ENCODE assay signal across 10 mouse cellular contexts in the genomic region with DNA sequence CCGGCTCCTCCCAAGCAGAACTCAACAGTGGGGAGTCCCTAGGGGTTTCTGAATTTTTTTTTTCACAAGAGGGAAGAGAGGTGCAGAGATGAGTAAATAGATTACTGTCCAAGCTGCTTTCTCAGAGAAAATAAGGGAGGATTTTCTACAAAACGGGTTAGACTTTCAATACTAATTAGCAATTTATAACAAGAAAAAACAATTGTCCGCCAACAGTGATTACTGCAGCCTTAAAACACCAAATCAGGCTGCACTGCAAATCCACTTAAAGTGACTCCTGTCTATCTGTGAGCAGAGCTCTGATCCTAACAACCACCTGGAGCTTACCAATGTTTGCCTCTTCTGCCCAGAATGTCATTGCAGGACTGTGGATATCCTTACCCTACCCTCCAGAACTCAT. TPM values are rescaled to one million over a fixed set of nuclear protein-coding genes. Genes with fewer than 3 reads are reported as not detected.
DNase-seq lines count a peak whose midpoint lies in the region; ATAC-seq lines count a peak whose summit lies in the region.
"Had no signal": no experiment of that assay in that cellular context is flagged by ENCODE, and none has a peak within 500 bp of the region (broad histone marks: within the 10 kb centered on the region; RNA-seq: fewer than 3 reads in every experiment).

No protein-coding gene starts in this region.

- no peak overlapping the region for H3K4me3 ChIP-seq in hindbrain, embryonic 12.5 days
- no peak overlapping the region for H3K4me3 ChIP-seq in hindbrain, embryonic 11.5 days (ENCODE audit: low read depth, low read length)
- H3K4me3 ChIP-seq in hindbrain, embryonic 13.5 days: no peak overlapping the region
- H3K4me3 ChIP-seq in limb, embryonic 11.5 days (ENCODE audit: low read depth, low read length): no peak overlapping the region
- H3K4me3 ChIP-seq in neural tube, embryonic 14.5 days (ENCODE audit: low read depth, low read length): no peak overlapping the region

- 41% methylated on average over 3 of the region's 3 CpGs for WGBS in hindbrain, embryonic 12.5 days
- 47% methylated on average over 3 of the region's 3 CpGs for WGBS in hindbrain, embryonic 11.5 days
- WGBS in hindbrain, embryonic 13.5 days: 42% methylated on average over 3 of the region's 3 CpGs
- WGBS in limb, embryonic 11.5 days: 62% methylated on average over 3 of the region's 3 CpGs
- 48% methylated on average over 3 of the region's 3 CpGs for WGBS in neural tube, embryonic 14.5 days

- H3K4me1 ChIP-seq in hindbrain, embryonic 12.5 days: peaks cover 23% of the 10 kb centered on the region
- H3K4me1 ChIP-seq in hindbrain, embryonic 11.5 days (replicated peaks; ENCODE audit: control insufficient read depth, insufficient read depth, low read length): peaks cover 4% of the 10 kb centered on the region
- H3K4me1 ChIP-seq in hindbrain, embryonic 13.5 days (replicated peaks): peaks cover 25% of the 10 kb centered on the region
- H3K4me1 ChIP-seq in limb, embryonic 11.5 days (ENCODE audit: control insufficient read depth, insufficient read depth, low read length): peaks cover 12% of the 10 kb centered on the region
- peaks cover 16% of the 10 kb centered on the region for H3K4me1 ChIP-seq in neural tube, embryonic 14.5 days (ENCODE audit: control insufficient read depth, insufficient read depth, low read length)

- no peaks in the 10 kb centered on the region for H3K36me3 ChIP-seq in hindbrain, embryonic 12.5 days
- no peaks in the 10 kb centered on the region for H3K36me3 ChIP-seq in hindbrain, embryonic 11.5 days (ENCODE audit: control insufficient read depth, insufficient read depth, low read length)
- no peaks in the 10 kb centered on the region for H3K36me3 ChIP-seq in hindbrain, embryonic 13.5 days
- H3K36me3 ChIP-seq in limb, embryonic 11.5 days (ENCODE audit: control insufficient read depth, insufficient read depth, low read length): no peaks in the 10 kb centered on the region
- H3K36me3 ChIP-seq in neural tube, embryonic 14.5 days (ENCODE audit: control insufficient read depth, insufficient read depth, low read length): no peaks in the 10 kb centered on the region

- ATAC-seq in hindbrain, embryonic 12.5 days (ENCODE audit: low FRiP score): no peak
- no peak for ATAC-seq in hindbrain, embryonic 11.5 days (ENCODE audit: low FRiP score)
- no peak for ATAC-seq in hindbrain, embryonic 13.5 days (ENCODE audit: low FRiP score)
- no peak for ATAC-seq in limb, embryonic 11.5 days (ENCODE audit: insufficient number of reproducible peaks, low FRiP score, low TSS enrichment, low read depth)
- ATAC-seq in neural tube, embryonic 14.5 days (ENCODE audit: low read depth): no peak
- no peak for ATAC-seq in monocyte, adult 5-6 weeks (replicated peaks; ENCODE audit: insufficient number of reproducible peaks, low FRiP score, low TSS enrichment, poor library complexity, severe bottlenecking)
- ATAC-seq: activated CD4-positive, CD25-positive, alpha-beta regulatory T cell, adult 4 months had no signal

- no peak overlapping the region for H3K4me2 ChIP-seq in hindbrain, embryonic 12.5 days (replicated peaks)
- no peak overlapping the region for H3K4me2 ChIP-seq in hindbrain, embryonic 11.5 days (replicated peaks; ENCODE audit: low read depth, low read length)
- peak overlapping the region; percentile 31 for H3K4me2 ChIP-seq in hindbrain, embryonic 13.5 days
- H3K4me2 ChIP-seq in limb, embryonic 11.5 days (ENCODE audit: low read depth, severe bottlenecking): no peak overlapping the region
- no peak overlapping the region for H3K4me2 ChIP-seq in neural tube, embryonic 14.5 days (ENCODE audit: low read depth, low read length)

- no peak for DNase-seq in hindbrain, embryonic 11.5 days (ENCODE audit: low spot score)
- no peak for DNase-seq in limb, embryonic 11.5 days (ENCODE audit: low spot score)
- no peak for DNase-seq in gastrocnemius, postnatal 25 days
- DNase-seq: kidney, postnatal 36 days had no signal

- H3K27ac ChIP-seq in hindbrain, embryonic 12.5 days: peak overlapping the region; percentile 79
- H3K27ac ChIP-seq in hindbrain, embryonic 11.5 days (ENCODE audit: low read depth, low read length): no peak overlapping the region
- H3K27ac ChIP-seq in hindbrain, embryonic 13.5 days: peak overlapping the region; percentile 71
- peak overlapping the region; percentile 30; the same call in 1 of the 2 replicates for H3K27ac ChIP-seq in limb, embryonic 11.5 days (replicated peaks; ENCODE audit: low read depth, low read length)
- H3K27ac ChIP-seq in neural tube, embryonic 14.5 days (ENCODE audit: low read depth, low read length): peak overlapping the region; percentile 57; the same call in 1 of the 2 replicates
- H3K27ac ChIP-seq: macrophage had no signal

- H3K9me3 ChIP-seq in hindbrain, embryonic 12.5 days (replicated peaks): no peaks in the 10 kb centered on the region
- no peaks in the 10 kb centered on the region for H3K9me3 ChIP-seq in hindbrain, embryonic 11.5 days (ENCODE audit: control insufficient read depth, low read length)
- no peaks in the 10 kb centered on the region for H3K9me3 ChIP-seq in hindbrain, embryonic 13.5 days
- H3K9me3 ChIP-seq in limb, embryonic 11.5 days (ENCODE audit: control insufficient read depth, low read length): no peaks in the 10 kb centered on the region
- no peaks in the 10 kb centered on the region for H3K9me3 ChIP-seq in neural tube, embryonic 14.5 days (ENCODE audit: control insufficient read depth, low read length)

- H3K27me3 ChIP-seq in hindbrain, embryonic 12.5 days: no peaks in the 10 kb centered on the region
- no peaks in the 10 kb centered on the region for H3K27me3 ChIP-seq in hindbrain, embryonic 11.5 days (ENCODE audit: control insufficient read depth, insufficient read depth, low read length)
- no peaks in the 10 kb centered on the region for H3K27me3 ChIP-seq in hindbrain, embryonic 13.5 days
- no peaks in the 10 kb centered on the region for H3K27me3 ChIP-seq in limb, embryonic 11.5 days (ENCODE audit: control insufficient read depth, insufficient read depth, low read length)
- no peaks in the 10 kb centered on the region for H3K27me3 ChIP-seq in neural tube, embryonic 14.5 days (ENCODE audit: control insufficient read depth, insufficient read depth, low read length)

- H3K9ac ChIP-seq in hindbrain, embryonic 12.5 days: no peak overlapping the region
- no peak overlapping the region for H3K9ac ChIP-seq in hindbrain, embryonic 11.5 days (ENCODE audit: low read depth, low read length)
- H3K9ac ChIP-seq in hindbrain, embryonic 13.5 days: 0 out of 2 replicates have a peak overlapping the region, but pooled peaks have one; percentile 5
- no peak overlapping the region for H3K9ac ChIP-seq in limb, embryonic 11.5 days (ENCODE audit: low read length)
- H3K9ac ChIP-seq in neural tube, embryonic 14.5 days (replicated peaks; ENCODE audit: low read depth, low read length): no peak overlapping the region

RNA-seq across cellular contexts. Expression of a gene that starts 18.1 kb away (rescaled TPM):
- polyA plus RNA-seq in hindbrain, embryonic 12.5 days (2016; fragmentation: Nextera tagmentation; extraction: Ambion mirVana): 61.3 and 63.3 TPM in 2 replicates
- polyA plus RNA-seq in hindbrain, embryonic 11.5 days (2014; fragmentation: Nextera tagmentation; extraction: Ambion mirVana): 46.0 and 56.7 TPM in 2 replicates
- polyA plus RNA-seq in hindbrain, embryonic 13.5 days (2015; fragmentation: Nextera tagmentation; extraction: Ambion mirVana): 47.7 and 55.9 TPM in 2 replicates
- polyA plus RNA-seq in limb, embryonic 11.5 days (2014; fragmentation: Nextera tagmentation; extraction: Ambion mirVana): 32.8 and 32.9 TPM in 2 replicates
- polyA plus RNA-seq in neural tube, embryonic 14.5 days (2014; fragmentation: Nextera tagmentation; extraction: Ambion mirVana): 65.4 and 67.4 TPM in 2 replicates
- 1 to 10 TPM in 1 of 2 experiments, under 1 TPM in 1; 0.46 to 2.9 TPM for total RNA-seq in gastrocnemius, postnatal 25 days (2021)
- not detected in 3 replicates for total RNA-seq in monocyte, adult 5-6 weeks (2017)
- polyA plus RNA-seq: macrophage had no signal
